Mouse (Mus musculus) thymus, adult 2 months (tissue): ENCODE results near the gene Klrg2.

Experiments used
- CTCF ChIP-seq: fragments of 200-500 bp; IDR thresholded peaks from 2 replicates; pipeline ENCODE4 v1.5.1; 2012; ENCODE audit warnings: mild to moderate bottlenecking, control low read depth, low read length, moderate library complexity, borderline replicate concordance; ENCODE audit not compliant: control insufficient read depth, poor library complexity, insufficient read depth; ENCODE audit errors: extremely low read depth
- POLR2A ChIP-seq: fragments of 200-500 bp; IDR thresholded peaks from 2 replicates; pipeline ENCODE4 v1.6.1; 2012; ENCODE audit warnings: mild to moderate bottlenecking, low read length, control low read depth, moderate library complexity; ENCODE audit not compliant: control insufficient read depth, poor library complexity, insufficient read depth; ENCODE audit errors: extremely low read depth

DNA sequence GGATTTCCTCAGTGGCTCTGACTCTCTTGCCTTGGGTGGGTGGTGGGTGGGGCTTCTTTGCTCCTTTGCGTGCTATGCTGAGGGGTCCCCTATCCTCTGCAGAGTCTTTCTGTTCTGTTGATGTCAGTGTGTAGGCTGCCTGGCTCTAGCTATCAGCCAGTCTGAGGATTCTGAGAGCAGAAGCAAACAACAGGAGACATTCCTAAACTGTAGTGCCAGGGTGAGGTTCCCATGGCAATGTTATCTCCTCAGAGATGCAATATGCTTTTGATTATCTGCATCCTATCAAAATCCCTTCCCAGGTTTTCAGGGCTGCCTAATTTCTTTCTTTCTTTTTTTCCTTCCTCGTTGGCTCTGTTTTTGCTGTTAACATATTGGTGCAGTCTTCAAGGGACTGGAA lies 45.5 kb upstream of the Klrg2 start:
- TF ChIP-seq CTCF (no peak), POLR2A (no peak)
